Mouse (Mus musculus): Measurements from ENCODE around the gene Gstm7. TPM values are rescaled to one million over a fixed set of nuclear protein-coding genes. Genes with fewer than 3 reads are reported as not detected.
"Not testable (repeated sequence)": the region's sequence is repeated elsewhere in the genome, so short reads cannot be mapped to it uniquely, and the experiment has no call there.

The Gstm7 gene
- 10 to 100 TPM; 77.7 to 79.7 TPM for total RNA-seq (2021)

GRCm38 (mm10) chr3:107931670-107932069, at the start of gene Gstm7:
Gene Gstm7, minus strand, starts transcription at chr3:107931817.
- intact Hi-C loops (cut with DNase I), result no loop called here
- peak; percentile 96 for DNase-seq (ENCODE audit: low spot score)

- intact Hi-C loops (cut with DNase I), result no loop called here
- DNase-seq (ENCODE audit: low spot score), result no peak
Observed at GRCm38 (mm10) chr3:107981261-107981660, 49.6 kb upstream of the Gstm7 start.

GRCm38 (mm10) chr3:107977691-107978090, 46.1 kb upstream of the Gstm7 start:
- no peak for DNase-seq (ENCODE audit: low spot score)
- intact Hi-C loops (cut with DNase I), result no loop called here

GRCm38 (mm10) chr3:107974237-107974636, 42.6 kb upstream of the Gstm7 start:
- DNase-seq (ENCODE audit: low spot score), result no peak
- intact Hi-C loops (cut with DNase I), result no loop called here

GRCm38 (mm10) chr3:107972070-107972469, 40.5 kb upstream of the Gstm7 start:
- DNase-seq (ENCODE audit: low spot score), result no peak
- intact Hi-C loops (cut with DNase I), result no loop called here

- intact Hi-C loops (cut with DNase I); DNase-seq (ENCODE audit: low spot score): not testable (repeated sequence)
Observed at GRCm38 (mm10) chr3:107971101-107971500, 39.5 kb upstream of the Gstm7 start.

- intact Hi-C loops (cut with DNase I), result no loop called here
- no peak for DNase-seq (ENCODE audit: low spot score)
Observed at GRCm38 (mm10) chr3:107968724-107969395, 37.2 kb upstream of the Gstm7 start, which contains the start of gene Gstm3. Gene Gstm3, minus strand, starts transcription at chr3:107969283.

GRCm38 (mm10) chr3:107966631-107967030, 35.0 kb upstream of the Gstm7 start:
- intact Hi-C loops (cut with DNase I), result no loop called here

GRCm38 (mm10) chr3:107965592-107965991, 34.0 kb upstream of the Gstm7 start:
- DNase-seq (ENCODE audit: low spot score), result no peak
- intact Hi-C loops (cut with DNase I), result no loop called here

More at GRCm38 (mm10) chr3:107966631-107967030, 35.0 kb upstream of the Gstm7 start:
- no peak for DNase-seq (ENCODE audit: low spot score)

- intact Hi-C loops (cut with DNase I), result no loop called here
- no peak for DNase-seq (ENCODE audit: low spot score)
Observed at GRCm38 (mm10) chr3:107964656-107965308, 33.2 kb upstream of the Gstm7 start.

GRCm38 (mm10) chr3:107964026-107964425, 32.4 kb upstream of the Gstm7 start:
- intact Hi-C loops (cut with DNase I), result no loop called here

GRCm38 (mm10) chr3:107955260-107955659, 23.6 kb upstream of the Gstm7 start:
- DNase-seq (ENCODE audit: low spot score); intact Hi-C loops (cut with DNase I): not testable (repeated sequence)

More at GRCm38 (mm10) chr3:107964026-107964425, 32.4 kb upstream of the Gstm7 start:
- no peak for DNase-seq (ENCODE audit: low spot score)

- intact Hi-C loops (cut with DNase I), result loop anchor here (2.0 to 5.0 kb wide), 2 partner anchors 65 to 108 kb away; no protein-coding TSS in a partner anchor
- DNase-seq (ENCODE audit: low spot score), result no peak
Observed at GRCm38 (mm10) chr3:107953906-107954305, 22.3 kb upstream of the Gstm7 start.

- intact Hi-C loops (cut with DNase I), result loop anchor here (2.0 to 5.0 kb wide), 2 partner anchors 65 to 109 kb away; no protein-coding TSS in a partner anchor
- peak; percentile 60 for DNase-seq (ENCODE audit: low spot score)
Observed at GRCm38 (mm10) chr3:107953328-107953755, 21.7 kb upstream of the Gstm7 start.

- no peak for DNase-seq (ENCODE audit: low spot score)
- intact Hi-C loops (cut with DNase I), result loop anchor here (5.0 kb wide), 1 partner anchor 112 kb away; no protein-coding TSS in a partner anchor
Observed at GRCm38 (mm10) chr3:107950531-107950930, 18.9 kb upstream of the Gstm7 start.

- DNase-seq (ENCODE audit: low spot score); intact Hi-C loops (cut with DNase I): not testable (repeated sequence)
Observed at GRCm38 (mm10) chr3:107949461-107949860, 17.8 kb upstream of the Gstm7 start.

- intact Hi-C loops (cut with DNase I), result no loop called here
Observed at GRCm38 (mm10) chr3:107945729-107946128, 14.1 kb upstream of the Gstm7 start.

GRCm38 (mm10) chr3:107943239-107943990, 11.8 kb upstream of the Gstm7 start, which contains the start of gene Gstm6:
Gene Gstm6, minus strand, starts transcription at chr3:107943749.
- DNase-seq (ENCODE audit: low spot score), result no peak
- intact Hi-C loops (cut with DNase I), result no loop called here

More at GRCm38 (mm10) chr3:107945729-107946128, 14.1 kb upstream of the Gstm7 start:
- no peak for DNase-seq (ENCODE audit: low spot score)

GRCm38 (mm10) chr3:107941261-107941660, 9.6 kb upstream of the Gstm7 start:
- intact Hi-C loops (cut with DNase I), result no loop called here
- no peak for DNase-seq (ENCODE audit: low spot score)

GRCm38 (mm10) chr3:107940524-107940923, 8.9 kb upstream of the Gstm7 start:
- no peak for DNase-seq (ENCODE audit: low spot score)
- intact Hi-C loops (cut with DNase I), result no loop called here

All from heart, postnatal 25 days (tissue).